22 mouse cellular contexts compared by ENCODE assay signal in genomic region chr5:128887546-128887945, GRCm38 (mm10).
DNase-seq lines count a peak whose midpoint lies in the region; ATAC-seq and TF ChIP-seq lines count a peak whose summit lies in the region.
"Had no signal": no experiment of that assay in that cellular context is flagged by ENCODE, and none has a peak within 500 bp of the region (broad histone marks: within the 10 kb centered on the region; RNA-seq: fewer than 3 reads in every experiment).

No protein-coding gene starts in this region.

- H3K9me3 ChIP-seq in kidney, embryonic 16.5 days (ENCODE audit: low read length) = no peaks in the 10 kb centered on the region
- H3K9me3 ChIP-seq: embryonic facial prominence, embryonic 15.5 days; forebrain, embryonic 10.5 days; heart, embryonic 13.5 days had no signal

- H3K36me3 ChIP-seq in kidney, adult 2 months (ENCODE audit: control insufficient read depth, insufficient read depth, low read length) = no peaks in the 10 kb centered on the region
- H3K36me3 ChIP-seq in kidney, embryonic 16.5 days (ENCODE audit: insufficient read depth, low read length) = no peaks in the 10 kb centered on the region
- H3K36me3 ChIP-seq: embryonic facial prominence, embryonic 15.5 days; forebrain, embryonic 10.5 days; heart, embryonic 13.5 days had no signal

- H3K27ac ChIP-seq in kidney, adult 2 months (ENCODE audit: insufficient read depth, low read depth, low read length) = no peak overlapping the region
- H3K27ac ChIP-seq in kidney, embryonic 16.5 days (ENCODE audit: low read length) = no peak overlapping the region
- peak overlapping the region; percentile 3; the same call in 1 of the 2 replicates for H3K27ac ChIP-seq in layer of hippocampus, adult 2 months
- H3K27ac ChIP-seq: embryonic facial prominence, embryonic 15.5 days; forebrain, embryonic 10.5 days; gastrocnemius, adult 2 months; heart, embryonic 13.5 days; hindbrain, embryonic 14.5 days had no signal

- ATAC-seq in kidney, embryonic 16.5 days (ENCODE audit: low FRiP score, low TSS enrichment) = no peak
- ATAC-seq: forebrain, embryonic 14.5 days had no signal

- no peaks in the 10 kb centered on the region for H3K4me1 ChIP-seq in kidney, adult 2 months (ENCODE audit: control insufficient read depth, insufficient read depth, low read length)
- H3K4me1 ChIP-seq in kidney, embryonic 16.5 days (ENCODE audit: insufficient read depth, low read length) = no peaks in the 10 kb centered on the region
- H3K4me1 ChIP-seq: embryonic facial prominence, embryonic 15.5 days; forebrain, embryonic 10.5 days; heart, embryonic 13.5 days had no signal

- TF ChIP-seq CTCF in kidney, adult 2 months (conservative IDR thresholded peaks at IDR 0.05; ENCODE audit: insufficient read depth, insufficient read length, low read depth, low read length) = no peak
- TF ChIP-seq CTCF in layer of hippocampus, adult 2 months (conservative IDR thresholded peaks at IDR 0.05) = no peak

- H3K27me3 ChIP-seq in kidney, adult 2 months (replicated peaks; ENCODE audit: control insufficient read depth, insufficient read depth, low read length) = no peaks in the 10 kb centered on the region
- H3K27me3 ChIP-seq in kidney, embryonic 16.5 days (ENCODE audit: insufficient read depth, low read length) = no peaks in the 10 kb centered on the region
- H3K27me3 ChIP-seq: embryonic facial prominence, embryonic 15.5 days had no signal

- peak; percentile 73 for DNase-seq in kidney, adult 2 months
- DNase-seq in layer of hippocampus, adult 2 months (ENCODE audit: low spot score in 2 of 2) = no peak
- DNase-seq in layer of hippocampus, adult 11-12 months (ENCODE audit: low spot score) = no peak
- peak; percentile 12 for DNase-seq in MN1 (ENCODE audit: low spot score)
- DNase-seq in kidney, postnatal 36 days = peak; percentile 30 to 38
- no peak for DNase-seq in cerebellum, postnatal 10 days
- DNase-seq: adrenal gland, adult 8-10 months; adrenal gland, postnatal 36 days; cerebellum, adult 2 months; cerebellum, postnatal 14 days; embryo, embryonic 11 days; gastrocnemius, adult 2 months; gastrocnemius, postnatal 36 days; heart, adult 11 months; heart, postnatal 36 days had no signal

- H3K4me3 ChIP-seq in kidney, adult 2 months (ENCODE audit: insufficient read depth, low read depth, low read length) = no peak overlapping the region
- H3K4me3 ChIP-seq in kidney, embryonic 16.5 days (ENCODE audit: low read length) = no peak overlapping the region
- no peak overlapping the region for H3K4me3 ChIP-seq in layer of hippocampus, adult 2 months
- H3K4me3 ChIP-seq: embryonic facial prominence, embryonic 15.5 days; erythroblast, embryonic 14.5 days; forebrain, embryonic 10.5 days; gastrocnemius, adult 2 months; heart, embryonic 13.5 days had no signal

- no peak overlapping the region for H3K4me2 ChIP-seq in kidney, embryonic 16.5 days (replicated peaks; ENCODE audit: low read depth, low read length)
- H3K4me2 ChIP-seq: embryonic facial prominence, embryonic 15.5 days; heart, embryonic 13.5 days; hindbrain, embryonic 14.5 days had no signal

- TF ChIP-seq POLR2A in kidney, adult 2 months (IDR thresholded peaks at IDR 0.05; ENCODE audit: low read depth, low read length) = no peak

- 54% methylated on average over 3 of the region's 3 CpGs for WGBS in kidney, adult 2 months
- WGBS in kidney, embryonic 16.5 days = 78% methylated on average over 3 of the region's 3 CpGs

- H3K9ac ChIP-seq in kidney, embryonic 16.5 days (replicated peaks; ENCODE audit: low read length) = no peak overlapping the region
- H3K9ac ChIP-seq: embryonic facial prominence, embryonic 15.5 days; heart, embryonic 13.5 days; hindbrain, embryonic 14.5 days had no signal

Comparison
In these comparisons a context has a peak if more than half of its experiments do, and no peak if none do; other contexts are left out.
1. DNase-seq: peak in kidney, adult 2 months (single experiment), MN1 (single experiment) and kidney, postnatal 36 days (2 of 2); none in layer of hippocampus, adult 2 months (0 of 2), layer of hippocampus, adult 11-12 months (single experiment) and cerebellum, postnatal 10 days (0 of 2).